Mouse (Mus musculus): ENCODE data around the gene Abca7.

The Abca7 gene

GRCm38 (mm10) chr10:80048834-80049233 lies 52.5 kb downstream of the Abca7 start:
- no peak for DNase-seq

GRCm38 (mm10) chr10:80050244-80050643 lies 54.0 kb downstream of the Abca7 start:
- DNase-seq = no peak

DNA sequence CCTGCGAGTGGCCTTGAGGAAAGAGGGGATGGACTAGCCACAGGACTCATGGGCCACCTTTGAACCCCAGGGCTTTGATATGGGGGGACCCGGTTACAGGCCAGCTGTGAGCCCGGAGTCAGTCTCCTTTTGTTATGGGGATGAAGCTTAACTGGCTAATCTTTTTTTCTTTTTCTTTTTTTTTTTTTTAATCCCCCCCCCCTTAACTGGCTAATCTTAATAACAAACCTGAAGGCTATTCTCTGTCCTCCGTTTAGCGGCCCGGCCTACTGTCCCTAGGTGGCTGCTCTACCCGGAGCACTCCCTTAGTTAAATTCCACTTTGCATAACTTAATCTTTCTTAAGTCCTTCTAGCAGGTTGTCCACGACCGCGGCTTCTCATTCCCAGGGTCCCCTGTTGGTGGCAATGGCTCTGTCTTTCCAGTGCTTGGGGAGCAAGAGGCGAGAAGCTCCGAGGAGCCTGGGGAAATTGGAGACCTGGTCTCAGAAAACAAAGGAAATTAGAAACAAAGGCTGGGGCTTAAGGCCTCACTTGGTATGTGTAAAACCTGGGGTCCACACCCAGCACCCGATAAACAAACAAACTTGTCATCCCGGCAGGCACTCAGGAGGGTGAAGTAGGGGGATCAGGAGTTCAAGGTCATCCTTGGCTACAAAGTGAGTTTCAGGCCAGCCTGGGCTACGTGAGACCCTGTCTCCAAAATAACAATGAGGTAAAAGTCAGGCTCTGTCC lies 54.8 kb downstream of the Abca7 start:
- no peak for DNase-seq

- DNase-seq = no peak
These were observed 55.5 kb downstream of the Abca7 start for GRCm38 (mm10) chr10:80051618-80052373.

GRCm38 (mm10) chr10:80052374-80052764 lies 56.1 kb downstream of the Abca7 start:
- no peak for DNase-seq

DNA sequence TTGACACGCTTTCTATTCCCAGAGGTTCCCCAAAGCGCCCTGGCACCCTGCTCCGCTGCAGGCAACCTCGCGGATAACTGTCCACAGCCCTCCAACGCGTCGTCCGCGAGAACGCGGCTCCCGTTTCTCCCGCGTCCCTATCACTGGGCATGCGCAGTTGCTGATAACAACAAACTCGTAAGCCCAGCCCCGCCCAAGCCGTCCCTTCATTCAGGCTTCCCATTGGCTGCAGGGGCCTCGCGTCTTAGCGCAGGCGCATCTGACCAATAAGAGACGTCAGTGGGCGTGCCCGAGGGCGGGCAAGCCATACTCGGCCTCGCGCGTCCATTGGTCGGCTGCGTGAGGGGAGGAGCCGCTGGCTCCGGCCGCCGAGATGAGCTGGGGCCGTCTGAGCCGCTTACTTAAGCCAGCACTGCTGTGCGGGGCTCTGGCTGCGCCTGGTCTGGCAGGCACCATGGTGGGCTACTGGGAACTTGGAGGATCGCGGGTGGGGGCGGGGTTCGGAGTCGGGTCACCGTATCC lies 57.0 kb downstream of the Abca7 start:
- DNase-seq = peak; percentile 99

GRCm38 (mm10) chr10:80053831-80054815 lies 57.8 kb downstream of the Abca7 start:
- peak; percentile 68 to 70 for DNase-seq

DNA sequence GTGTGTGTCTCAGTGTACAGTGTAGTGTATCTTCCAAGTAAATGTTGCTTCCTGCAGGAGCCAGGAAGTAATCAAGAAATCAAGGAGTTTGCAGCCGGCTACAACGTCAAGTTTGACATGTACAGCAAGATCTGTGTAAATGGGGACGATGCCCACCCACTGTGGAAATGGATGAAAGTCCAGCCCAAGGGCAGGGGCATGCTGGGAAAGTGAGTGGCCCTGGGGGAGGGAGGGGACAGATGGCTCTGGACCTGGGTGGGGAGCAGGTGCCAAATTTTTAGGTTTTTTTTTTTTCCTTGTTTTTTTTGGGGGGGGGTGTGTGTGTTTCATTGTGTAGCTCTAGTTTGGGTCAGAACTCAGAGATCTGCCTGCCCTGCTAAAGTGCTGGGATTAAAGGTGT lies 58.6 kb downstream of the Abca7 start:
- peak; percentile 38 to 54 for DNase-seq

DNA sequence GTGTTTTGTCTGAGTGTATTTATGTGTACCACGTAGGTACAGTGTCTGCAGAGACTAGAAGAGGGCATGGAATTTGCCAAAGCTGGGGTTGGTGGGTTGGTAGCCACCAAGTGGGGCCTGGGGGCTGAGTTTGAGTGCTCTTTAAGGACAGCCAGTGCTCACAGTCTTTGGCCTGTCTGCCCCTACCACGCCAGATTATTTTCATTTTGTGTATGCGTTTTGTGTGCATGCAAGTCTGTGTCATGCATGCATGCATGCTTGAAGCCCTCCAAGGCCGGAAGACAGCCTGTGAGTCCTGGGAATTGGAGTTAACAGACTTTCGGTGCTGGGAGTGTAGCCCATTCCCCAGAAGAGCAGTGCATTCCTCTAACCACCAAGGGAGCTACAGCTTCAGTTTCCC lies 59.1 kb downstream of the Abca7 start:
- no peak for DNase-seq

GRCm38 (mm10) chr10:80055891-80056290 lies 59.6 kb downstream of the Abca7 start:
- no peak for DNase-seq

DNA sequence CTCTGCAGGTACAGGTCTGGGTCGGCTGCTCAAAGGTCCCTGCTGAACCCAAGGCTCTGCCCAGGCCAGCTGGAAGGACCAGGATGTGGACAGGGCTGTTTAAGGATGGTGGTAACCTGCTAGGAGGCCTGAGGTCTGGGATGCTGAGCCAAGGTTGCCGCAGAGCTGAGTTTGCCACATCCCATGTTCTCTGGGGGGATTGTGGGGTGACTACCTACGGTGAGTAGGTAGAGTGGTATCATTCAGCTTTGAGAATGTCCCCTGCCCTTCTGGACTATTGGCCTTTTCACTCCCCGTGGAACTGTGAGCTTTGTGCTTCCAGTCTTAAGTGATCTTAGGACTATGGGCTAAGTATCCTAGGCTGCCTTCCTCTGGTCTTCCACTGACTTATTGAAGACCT lies 60.2 kb downstream of the Abca7 start:
- DNase-seq = no peak

GRCm38 (mm10) chr10:80056976-80057682 lies 60.8 kb downstream of the Abca7 start:
- DNase-seq = no peak

DNA sequence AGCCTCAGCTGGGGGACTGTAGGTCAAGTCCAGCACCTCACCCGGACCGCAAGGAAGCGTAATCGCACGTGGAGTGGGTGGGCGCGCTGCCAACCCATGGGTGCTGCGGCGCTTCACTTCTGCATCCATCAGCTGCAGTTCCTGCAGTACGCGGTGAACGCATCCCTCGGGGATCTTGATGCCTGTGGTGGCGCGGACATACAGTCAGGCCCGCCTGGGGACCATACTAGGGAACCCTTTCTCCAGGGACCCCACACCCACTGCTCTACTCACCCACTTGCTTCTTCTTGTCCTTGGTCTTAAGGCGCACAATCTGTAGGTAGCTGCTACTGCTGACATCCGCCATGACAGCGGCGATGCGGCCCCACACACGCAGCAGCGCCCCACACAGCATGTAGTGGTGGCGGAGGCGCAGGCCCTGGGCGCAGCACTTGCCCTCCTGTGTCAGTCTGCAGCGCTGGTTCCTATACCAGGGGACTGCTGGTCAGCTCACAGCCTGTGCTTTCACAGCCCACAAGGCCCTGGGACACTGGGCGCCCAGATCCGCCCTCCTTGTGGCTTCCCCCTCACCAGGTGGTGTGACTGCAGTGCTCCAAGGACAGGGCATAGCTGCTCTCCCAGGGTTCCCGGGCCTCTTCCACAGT lies 61.5 kb downstream of the Abca7 start:
- peak in 1 of 2 experiments; percentile 47 for DNase-seq

- no peak for DNase-seq
These were observed 66.8 kb downstream of the Abca7 start for GRCm38 (mm10) chr10:80063104-80063503.

DNA sequence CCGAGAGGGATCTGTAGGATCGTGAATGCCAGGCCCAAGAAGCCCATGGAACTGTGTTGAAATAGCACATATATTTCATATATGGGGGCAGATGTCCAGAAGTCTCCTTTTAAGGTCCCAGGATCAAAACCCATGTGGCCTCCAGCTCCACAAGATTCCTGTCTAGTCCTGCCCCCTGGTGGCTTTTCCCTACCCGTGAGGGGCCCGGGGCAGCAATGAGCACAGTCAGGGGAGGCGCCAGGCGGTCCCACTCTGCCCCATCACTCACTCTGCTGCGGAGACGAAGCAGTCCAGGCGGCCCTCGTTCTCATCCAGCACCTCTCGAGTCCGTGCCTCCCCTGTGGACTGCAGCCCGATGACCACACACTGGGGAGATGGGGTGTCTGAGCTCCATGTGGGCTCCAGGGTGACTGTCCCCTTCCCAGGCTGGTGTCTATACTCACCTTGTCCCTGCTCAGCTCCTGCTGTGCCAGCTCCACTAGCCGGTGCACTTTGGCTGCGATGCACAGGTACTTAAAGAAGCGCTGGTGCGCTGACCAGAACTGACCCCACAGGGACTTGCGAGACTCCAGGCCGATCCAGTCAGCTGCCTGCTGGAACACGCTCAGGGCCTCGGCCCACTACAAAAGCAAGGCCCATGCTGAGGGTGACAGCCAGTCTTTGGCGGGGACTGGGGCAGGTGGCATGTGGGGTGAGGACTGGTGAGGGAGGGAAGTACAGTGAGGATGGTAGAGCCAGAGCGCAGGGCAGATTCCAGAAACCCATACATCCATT lies 67.8 kb downstream of the Abca7 start:
- no peak for DNase-seq

Data from cerebellum, postnatal 36 days (tissue).